Mouse (Mus musculus) stomach, postnatal 0 days (tissue): Measurements from ENCODE around the gene Pgs1.

Experiments
- CTCF ChIP-seq: IDR thresholded peaks from 2 replicates; pipeline ENCODE4 v1.5.1; 2016; ENCODE audit warnings: antibody characterized with exemption, low read depth, mild to moderate bottlenecking, moderate library complexity
- EP300 ChIP-seq: optimal IDR thresholded peaks from 2 replicates; pipeline ENCODE3; 2016; ENCODE audit warnings: antibody characterized with exemption

DNA sequence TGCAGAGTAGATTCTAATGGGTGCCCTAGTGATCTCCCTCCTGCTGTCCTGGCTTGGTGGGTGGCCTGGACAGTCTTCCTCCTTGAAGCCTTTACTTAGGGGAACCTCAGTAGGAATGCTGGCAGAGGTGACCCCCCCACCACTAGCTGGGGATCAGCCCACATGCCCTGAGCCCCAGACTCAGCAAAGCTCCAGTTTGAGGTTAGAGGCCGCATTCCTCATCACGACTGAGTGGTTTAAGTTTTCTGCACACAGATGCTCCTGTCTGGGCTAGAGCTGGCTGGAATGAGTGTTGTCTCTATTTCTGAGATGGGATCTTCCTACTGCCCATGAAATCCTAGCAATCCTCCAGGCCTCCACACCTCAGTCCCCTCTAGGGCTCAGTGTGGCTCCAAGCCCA, 38.0 kb downstream of the Pgs1 start:
- TF ChIP-seq CTCF (no peak), EP300 (no peak)
